Mouse (Mus musculus) bone marrow, adult 2 months (tissue): Measurements from ENCODE around the gene Fzd2. TPM values are rescaled to one million over a fixed set of nuclear protein-coding genes. Genes with fewer than 3 reads are reported as not detected.

Source experiments
- H3K27ac ChIP-seq: fragments of 200-500 bp; 2 replicates; pipeline ENCODE4 v1.5.1; 2012; ENCODE audit warnings: low read depth, mild to moderate bottlenecking, control low read depth, inconsistent platforms, low read length; ENCODE audit not compliant: control insufficient read depth, poor library complexity, insufficient read depth
- H3K4me1 ChIP-seq: fragments of 200-500 bp; 2 replicates; pipeline ENCODE4 v1.6.1; 2011; ENCODE audit warnings: low read length; ENCODE audit not compliant: control insufficient read depth, insufficient read depth
- H3K4me3 ChIP-seq: fragments of 200-500 bp; replicated peaks from 2 replicates; pipeline ENCODE3; 2011; ENCODE audit warnings: mild to moderate bottlenecking, low read depth, low read length, control low read depth; ENCODE audit not compliant: control insufficient read depth
- CTCF ChIP-seq: fragments of 200-500 bp; IDR thresholded peaks from 2 replicates; pipeline ENCODE4 v1.5.1; 2011; ENCODE audit warnings: low read length, control low read depth; ENCODE audit not compliant: control insufficient read depth, insufficient read depth
- POLR2A ChIP-seq: fragments of 200-500 bp; IDR thresholded peaks from 2 replicates; pipeline ENCODE4 v1.6.1; 2011; ENCODE audit warnings: low read depth, mild to moderate bottlenecking, control low read depth, low read length, borderline replicate concordance; ENCODE audit not compliant: control insufficient read depth
- WGBS: fragments of 180-500 bp; shearing (Covaris S2); methylation state at CpG from one replicate; pipeline ENCODE4 v1.1.7; 2018; 5-methylcytosine and 5-hydroxymethylcytosine counted together
- polyA plus RNA-seq: library from polyadenylated mRNA; stranded (reverse); fragments of >200 nt; gene quantifications from 2 replicates; pipeline ENCODE4 v1.2.4, GENCODE M21; 2011; ENCODE audit warnings: low replicate concordance; ENCODE audit not compliant: missing spikeins, insufficient read depth, insufficient read length

The Fzd2 gene
- polyA plus RNA-seq, 1 experiment: 0.42 TPM

DNA sequence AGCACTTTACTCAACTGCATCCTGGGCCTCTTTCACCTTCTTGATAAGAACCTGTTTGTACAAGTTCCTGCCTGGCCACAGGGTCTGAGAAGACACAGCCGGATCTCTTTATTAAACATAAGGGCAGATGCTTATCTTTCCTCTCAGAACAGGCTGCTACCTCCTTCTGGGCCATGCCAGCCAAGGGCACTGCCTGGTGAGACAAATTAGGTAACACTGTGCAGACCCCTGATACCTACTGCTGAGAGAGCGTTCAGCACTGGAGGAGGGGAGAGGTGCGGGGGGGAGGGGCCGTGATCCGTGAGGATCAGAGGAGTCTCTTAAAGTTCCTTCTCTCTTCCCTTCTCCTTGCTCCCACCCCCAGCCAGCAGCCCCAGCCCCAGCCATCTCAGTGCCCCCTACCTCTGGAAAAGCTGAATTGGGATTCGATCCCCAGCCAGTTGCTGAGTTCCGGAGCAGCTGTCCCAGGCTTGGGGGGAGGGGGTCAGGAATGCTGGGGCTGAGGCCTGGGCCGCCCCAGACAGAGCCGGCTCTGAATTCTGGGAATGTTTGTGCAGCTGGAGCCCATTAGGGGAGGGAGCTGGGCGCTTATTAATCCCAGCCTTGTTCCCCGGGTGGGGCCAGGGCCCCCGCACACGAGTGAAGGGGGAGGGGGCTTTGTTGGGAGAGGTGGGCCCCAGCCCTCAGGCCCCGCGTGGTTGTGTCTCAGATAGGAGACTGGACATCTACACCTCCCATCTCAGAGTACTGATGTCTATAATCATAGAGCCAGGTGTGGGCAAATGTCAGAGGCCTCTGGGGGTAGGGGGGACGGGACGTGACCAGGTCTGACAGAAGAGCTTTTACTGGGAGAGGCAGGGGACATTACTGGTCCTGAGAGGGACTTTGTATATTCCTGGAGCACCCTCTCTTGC lies 19.9 kb downstream of the Fzd2 start:
- no peak for TF ChIP-seq POLR2A
- no peak for TF ChIP-seq CTCF
- no peak overlapping the region; the same call in 1 of the 2 replicates for H3K27ac ChIP-seq

GRCm38 (mm10) chr11:102624888-102625407 lies 20.8 kb downstream of the Fzd2 start:
- WGBS: 76% methylated on average over 14 of the region's 14 CpGs
- Histone ChIP-seq H3K4me3 (no peak overlapping the region), H3K4me1 (no peaks in the 10 kb centered on the region), H3K27ac (no peak overlapping the region)
- TF ChIP-seq POLR2A: no peak
- no peak for TF ChIP-seq CTCF

More for the DNA sequence above, 19.9 kb downstream of the Fzd2 start:
- no peak overlapping the region for H3K4me3 ChIP-seq
- no peaks in the 10 kb centered on the region for H3K4me1 ChIP-seq
- WGBS: 57% methylated on average over 17 of the region's 17 CpGs

GRCm38 (mm10) chr11:102627171-102627931 lies 23.2 kb downstream of the Fzd2 start:
- TF ChIP-seq CTCF (no peak), POLR2A (no peak)
- Histone ChIP-seq H3K4me1 (no peaks in the 10 kb centered on the region), H3K4me3 (no peak overlapping the region), H3K27ac (no peak overlapping the region)
- WGBS: 86% methylated on average over 9 of the region's 9 CpGs

GRCm38 (mm10) chr11:102628529-102628928 lies 24.3 kb downstream of the Fzd2 start:
- H3K4me3 ChIP-seq: no peak overlapping the region

DNA sequence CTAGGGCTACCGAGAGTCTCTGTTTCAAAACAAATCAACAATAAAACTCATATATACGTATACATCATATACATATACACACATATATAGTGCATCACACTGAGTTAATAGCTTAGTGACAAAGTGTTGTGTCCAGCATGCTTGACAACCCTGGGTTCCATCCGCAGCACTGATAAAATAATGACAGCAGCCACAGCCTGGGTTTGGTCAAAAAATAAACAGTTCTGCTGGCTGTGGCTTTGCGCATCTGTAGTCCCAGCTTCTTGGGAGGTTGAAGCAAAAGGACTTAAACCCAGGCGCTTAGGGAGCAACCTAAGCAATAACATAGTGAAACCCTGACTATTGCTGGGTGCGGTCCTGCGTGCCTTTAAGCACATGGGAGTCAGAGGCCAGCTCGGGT lies 25.2 kb downstream of the Fzd2 start:
- Histone ChIP-seq H3K4me1 (no peaks in the 10 kb centered on the region), H3K27ac (no peak overlapping the region), H3K4me3 (no peak overlapping the region)
- TF ChIP-seq POLR2A (no peak), CTCF (no peak)
- WGBS: 82% methylated on average over 8 of the region's 8 CpGs

More at GRCm38 (mm10) chr11:102628529-102628928, 24.3 kb downstream of the Fzd2 start:
- Histone ChIP-seq H3K4me1 (no peaks in the 10 kb centered on the region), H3K27ac (no peak overlapping the region)
- 78% methylated on average over 9 of the region's 9 CpGs for WGBS
- no peak for TF ChIP-seq POLR2A
- TF ChIP-seq CTCF: no peak

GRCm38 (mm10) chr11:102630731-102631130 lies 26.5 kb downstream of the Fzd2 start:
- Histone ChIP-seq H3K27ac (no peak overlapping the region), H3K4me3 (no peak overlapping the region), H3K4me1 (no peaks in the 10 kb centered on the region)
- WGBS: 82% methylated on average over 7 of the region's 7 CpGs
- TF ChIP-seq POLR2A (no peak), CTCF (no peak)

- H3K27ac ChIP-seq: no peak overlapping the region
- 76% methylated on average over 5 of the region's 5 CpGs for WGBS
- TF ChIP-seq POLR2A (no peak), CTCF (no peak)
- no peaks in the 10 kb centered on the region for H3K4me1 ChIP-seq
- no peak overlapping the region for H3K4me3 ChIP-seq
These were observed 27.0 kb downstream of the Fzd2 start for GRCm38 (mm10) chr11:102631203-102631602.

GRCm38 (mm10) chr11:102632725-102633124 lies 28.5 kb downstream of the Fzd2 start:
- H3K4me1 ChIP-seq: no peaks in the 10 kb centered on the region
- 11% methylated on average over 12 of the region's 13 CpGs for WGBS
- no peak overlapping the region for H3K27ac ChIP-seq
- no peak overlapping the region for H3K4me3 ChIP-seq
- TF ChIP-seq POLR2A: no peak
- TF ChIP-seq CTCF: no peak
